Mouse (Mus musculus) cortical plate, adult 2 months (tissue): ENCODE measurements at regions not wholly inside any gene's neighbourhood (a gene's known extent, or its start where the extent isn't known, plus 50 kb on each side); places are given as distances from the start of the nearest gene placed in this dataset.

ENCODE experiments used
- CTCF ChIP-seq: fragments of 200-500 bp; IDR thresholded peaks from 2 replicates; pipeline ENCODE4 v1.5.1; 2011; ENCODE audit warnings: mild to moderate bottlenecking, control low read depth, low read length; ENCODE audit not compliant: insufficient read depth; ENCODE audit errors: extremely low read depth
- POLR2A ChIP-seq: fragments of 200-500 bp; IDR thresholded peaks from 2 replicates; pipeline ENCODE4 v1.6.1; 2011; ENCODE audit warnings: mild to moderate bottlenecking, low read length, control low read depth; ENCODE audit not compliant: insufficient read depth; ENCODE audit errors: extremely low read depth

DNA sequence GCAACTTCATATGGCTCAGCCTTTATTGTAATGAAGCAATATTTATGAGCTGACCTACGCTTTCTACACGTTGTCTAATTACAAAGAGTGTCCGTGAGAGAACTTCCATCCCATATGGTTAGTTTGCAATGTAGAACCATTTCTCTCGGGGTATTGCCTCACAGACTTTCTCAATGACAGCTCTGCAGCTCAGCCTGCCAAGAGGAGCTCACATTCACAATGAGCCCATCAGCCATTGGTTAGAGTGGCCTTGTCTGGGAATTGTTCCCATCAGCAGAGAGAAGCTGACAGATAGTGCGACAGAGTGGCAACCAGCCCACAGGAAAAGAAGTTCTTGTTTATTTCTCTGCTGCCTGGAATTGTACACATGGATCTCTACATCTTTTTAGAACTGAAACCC, 409.7 kb downstream of the Zfp704 start:
- TF ChIP-seq POLR2A (no peak), CTCF (no peak)
